Mouse (Mus musculus) cerebellum, adult 11-12 months (tissue): Measurements from ENCODE around the gene Gpa33.
A peak's percentile ranks its signal among the peaks of the same experiment; 100 is the strongest.
"Not testable (repeated sequence)": the region's sequence is repeated elsewhere in the genome, so short reads cannot be mapped to it uniquely, and the experiment has no call there.

ENCODE experiments used
- DNase-seq: peaks from one replicate; pipeline ENCODE4 v3.0.0; 2022

Gene Gpa33

GRCm38 (mm10) chr1:166135091-166135740 is 5.2 kb downstream of the Gpa33 start:
- no peak for DNase-seq

- DNase-seq = no peak
Observed at GRCm38 (mm10) chr1:166137244-166137938, 7.4 kb downstream of the Gpa33 start.

GRCm38 (mm10) chr1:166138136-166138535 is 8.1 kb downstream of the Gpa33 start:
- DNase-seq = no peak

- no peak for DNase-seq
Observed at GRCm38 (mm10) chr1:166139113-166139512, 9.1 kb downstream of the Gpa33 start.

GRCm38 (mm10) chr1:166139620-166140184 is 9.7 kb downstream of the Gpa33 start:
- DNase-seq = no peak

GRCm38 (mm10) chr1:166141868-166142267 is 11.8 kb downstream of the Gpa33 start:
- not testable (repeated sequence) for DNase-seq

- DNase-seq = no peak
Observed at GRCm38 (mm10) chr1:166142369-166142768, 12.3 kb downstream of the Gpa33 start.

- DNase-seq = no peak
Observed at GRCm38 (mm10) chr1:166146626-166147025, 16.6 kb downstream of the Gpa33 start.

GRCm38 (mm10) chr1:166147657-166148056 is 17.6 kb downstream of the Gpa33 start:
- DNase-seq = no peak

GRCm38 (mm10) chr1:166149441-166149840 is 19.4 kb downstream of the Gpa33 start:
- no peak for DNase-seq

GRCm38 (mm10) chr1:166150035-166150434 is 20.0 kb downstream of the Gpa33 start:
- DNase-seq = no peak

- DNase-seq = no peak
Observed at GRCm38 (mm10) chr1:166151341-166151740, 21.3 kb downstream of the Gpa33 start.

GRCm38 (mm10) chr1:166152034-166152433 is 22.0 kb downstream of the Gpa33 start:
- no peak for DNase-seq

- peak; percentile 55 for DNase-seq
Observed at GRCm38 (mm10) chr1:166153351-166154120, 23.5 kb downstream of the Gpa33 start.

- peak; percentile 56 for DNase-seq
Observed at GRCm38 (mm10) chr1:166154162-166155112, 24.4 kb downstream of the Gpa33 start.

GRCm38 (mm10) chr1:166155113-166155494 is 25.1 kb downstream of the Gpa33 start:
- DNase-seq = no peak

GRCm38 (mm10) chr1:166157712-166158111 is 27.7 kb downstream of the Gpa33 start:
- DNase-seq = no peak

GRCm38 (mm10) chr1:166158664-166159063 is 28.6 kb downstream of the Gpa33 start:
- no peak for DNase-seq

- no peak for DNase-seq
Observed at GRCm38 (mm10) chr1:166160111-166160510, 30.1 kb downstream of the Gpa33 start.

- DNase-seq = peak; percentile 42
Observed at GRCm38 (mm10) chr1:166160569-166161445, 30.8 kb downstream of the Gpa33 start.

GRCm38 (mm10) chr1:166164580-166164979 is 34.5 kb downstream of the Gpa33 start:
- DNase-seq = no peak
